Mouse (Mus musculus) midbrain, embryonic 14.5 days (tissue): ENCODE results near the gene Aoc2. TPM values are rescaled to one million over a fixed set of nuclear protein-coding genes. Genes with fewer than 3 reads are reported as not detected.
"Not testable (repeated sequence)": the region's sequence is repeated elsewhere in the genome, so short reads cannot be mapped to it uniquely, and the experiment has no call there.

Experiments used
- ATAC-seq: fragments of 200-750 bp; cut with Nextera tagmentation; 2 replicates; pipeline ENCODE4 v1.8.0; 2017; ENCODE audit warnings: moderate number of reproducible peaks, moderate library complexity; ENCODE audit not compliant: low FRiP score, low TSS enrichment
- DNase-seq: peaks from one replicate; pipeline ENCODE4 v3.0.0-alpha.2; 2015
- H3K27ac ChIP-seq: fragments of 300-500 bp; sonication (generic); replicated peaks from 2 replicates; pipeline ENCODE4 v1.5.1; 2014; ENCODE audit warnings: mild to moderate bottlenecking, low read depth, low read length, moderate library complexity
- H3K27me3 ChIP-seq: fragments of 300-500 bp; sonication (generic); 2 replicates; pipeline ENCODE4 v1.6.1; 2014; ENCODE audit warnings: low read length, control low read depth, mixed read lengths; ENCODE audit not compliant: control insufficient read depth, insufficient read depth
- H3K36me3 ChIP-seq: fragments of 300-500 bp; sonication (generic); 2 replicates; pipeline ENCODE4 v1.6.1; 2014; ENCODE audit warnings: low read length, control low read depth; ENCODE audit not compliant: control insufficient read depth, insufficient read depth
- H3K4me1 ChIP-seq: fragments of 300-500 bp; sonication (generic); 2 replicates; pipeline ENCODE4 v1.6.1; 2014; ENCODE audit warnings: mild to moderate bottlenecking, antibody characterized with exemption, low read length, control low read depth; ENCODE audit not compliant: control insufficient read depth, insufficient read depth
- H3K4me2 ChIP-seq: fragments of 300-500 bp; sonication (generic); 2 replicates; pipeline ENCODE4 v1.6.1; 2014; ENCODE audit warnings: mild to moderate bottlenecking, low read length, moderate library complexity
- H3K4me3 ChIP-seq: fragments of 300-500 bp; sonication (generic); replicated peaks from 2 replicates; pipeline ENCODE4 v1.5.1; 2014; ENCODE audit warnings: low read depth, low read length
- H3K9ac ChIP-seq: fragments of 300-500 bp; sonication (generic); replicated peaks from 2 replicates; pipeline ENCODE4 v1.6.1; 2014; ENCODE audit warnings: mild to moderate bottlenecking, low read length, moderate library complexity
- H3K9me3 ChIP-seq: fragments of 300-500 bp; sonication (generic); 2 replicates; pipeline ENCODE4 v1.6.1; 2016; ENCODE audit warnings: low read length, control low read depth, mixed read lengths; ENCODE audit not compliant: control insufficient read depth
- WGBS: fragments of 180-500 bp; shearing (Covaris S2); extraction: QIAGEN DNeasy Blood & Tissue Kit; methylation state at CpG from one replicate; pipeline ENCODE4 v1.1.7; 2014; 5-methylcytosine and 5-hydroxymethylcytosine counted together
- polyA plus RNA-seq: library from polyadenylated mRNA; unstranded; fragments of >200 nt; fragmentation: Nextera tagmentation; extraction: Ambion mirVana; gene quantifications from 2 replicates; pipeline ENCODE4 v1.2.1, GENCODE M21; 2014

Aoc2 gene
- polyA plus RNA-seq, 1 experiment from 2014 or later: 1.7 TPM

GRCm38 (mm10) chr11:101327311-101327710, 2.4 kb downstream of the Aoc2 start:
- H3K4me2 ChIP-seq: no peak overlapping the region
- H3K9me3 ChIP-seq: no peaks in the 10 kb centered on the region
- 57% methylated on average over 3 of the region's 3 CpGs for WGBS
- H3K27me3 ChIP-seq: no peaks in the 10 kb centered on the region
- H3K4me3 ChIP-seq: no peak overlapping the region
- peaks cover 40% of the 10 kb centered on the region for H3K36me3 ChIP-seq
- DNase-seq (no peak), ATAC-seq (no peak)
- H3K27ac ChIP-seq: no peak overlapping the region
- no peaks in the 10 kb centered on the region for H3K4me1 ChIP-seq
- no peak overlapping the region for H3K9ac ChIP-seq

- H3K4me3 ChIP-seq: no peak overlapping the region
- H3K9ac ChIP-seq: no peak overlapping the region
- H3K4me1 ChIP-seq: no peaks in the 10 kb centered on the region
- no peak overlapping the region for H3K4me2 ChIP-seq
- DNase-seq (no peak), ATAC-seq (no peak)
- no peaks in the 10 kb centered on the region for H3K9me3 ChIP-seq
- H3K27me3 ChIP-seq: no peaks in the 10 kb centered on the region
- H3K27ac ChIP-seq: no peak overlapping the region
- WGBS: 86% methylated on average over 6 of the region's 6 CpGs
- H3K36me3 ChIP-seq: peaks cover 23% of the 10 kb centered on the region
Measured at GRCm38 (mm10) chr11:101328941-101329635, 4.2 kb downstream of the Aoc2 start.

- Histone ChIP-seq H3K27me3 (no peaks in the 10 kb centered on the region), H3K36me3 (peaks cover 10% of the 10 kb centered on the region; the same call in 1 of the 2 replicates), H3K9ac (no peak within 1 kb of the TSS), H3K9me3 (no peaks in the 10 kb centered on the region), H3K4me1 (no peaks in the 10 kb centered on the region), H3K27ac (no peak within 1 kb of the TSS), H3K4me3 (no peak within 1 kb of the TSS), H3K4me2 (no peak within 1 kb of the TSS)
- 71% methylated on average over 7 of the region's 7 CpGs for WGBS
- DNase-seq (no peak), ATAC-seq (no peak)
Measured at GRCm38 (mm10) chr11:101330371-101330924, 5.6 kb downstream of the Aoc2 start, which contains the start of gene Aoc3. Gene Aoc3 (plus strand): TSS chr11:101330605.

GRCm38 (mm10) chr11:101330961-101331360, 6.1 kb downstream of the Aoc2 start:
- not testable (repeated sequence) for ATAC-seq, H3K36me3 ChIP-seq, H3K9ac ChIP-seq, H3K4me3 ChIP-seq, DNase-seq, H3K27ac ChIP-seq, H3K27me3 ChIP-seq, H3K4me2 ChIP-seq, H3K9me3 ChIP-seq, H3K4me1 ChIP-seq
- WGBS: 84% methylated on average over 6 of the region's 6 CpGs

GRCm38 (mm10) chr11:101332537-101332936, 7.7 kb downstream of the Aoc2 start:
- no peak for ATAC-seq
- no peaks in the 10 kb centered on the region for H3K9me3 ChIP-seq
- H3K27me3 ChIP-seq: no peaks in the 10 kb centered on the region
- 89% methylated on average over 3 of the region's 3 CpGs for WGBS
- H3K4me3 ChIP-seq: no peak overlapping the region
- no peak for DNase-seq
- peaks cover 3% of the 10 kb centered on the region; the same call in 1 of the 2 replicates for H3K4me1 ChIP-seq
- no peak overlapping the region for H3K27ac ChIP-seq
- H3K9ac ChIP-seq: no peak overlapping the region
- H3K36me3 ChIP-seq: no peaks in the 10 kb centered on the region
- no peak overlapping the region for H3K4me2 ChIP-seq

GRCm38 (mm10) chr11:101334023-101334422, 9.2 kb downstream of the Aoc2 start:
- no peak overlapping the region for H3K9ac ChIP-seq
- no peak for DNase-seq
- WGBS: 13% methylated on average over 10 of the region's 10 CpGs

GRCm38 (mm10) chr11:101334516-101334915, 9.7 kb downstream of the Aoc2 start:
- H3K9me3 ChIP-seq: no peaks in the 10 kb centered on the region
- ATAC-seq (no peak), DNase-seq (no peak)
- H3K9ac ChIP-seq: no peak overlapping the region
- no peak overlapping the region for H3K4me2 ChIP-seq
- H3K27me3 ChIP-seq: no peaks in the 10 kb centered on the region
- no peak overlapping the region for H3K4me3 ChIP-seq
- peaks cover 13% of the 10 kb centered on the region; the same call in 1 of the 2 replicates for H3K4me1 ChIP-seq
- H3K27ac ChIP-seq: no peak overlapping the region
- WGBS: 4% methylated on average over 6 of the region's 6 CpGs
- H3K36me3 ChIP-seq: no peaks in the 10 kb centered on the region

More at GRCm38 (mm10) chr11:101334023-101334422, 9.2 kb downstream of the Aoc2 start:
- Histone ChIP-seq H3K9me3 (no peaks in the 10 kb centered on the region), H3K4me1 (peaks cover 13% of the 10 kb centered on the region; the same call in 1 of the 2 replicates), H3K4me3 (no peak overlapping the region), H3K4me2 (no peak overlapping the region), H3K36me3 (no peaks in the 10 kb centered on the region), H3K27me3 (no peaks in the 10 kb centered on the region), H3K27ac (no peak overlapping the region)
- ATAC-seq: no peak

- H3K4me2 ChIP-seq: no peak overlapping the region
- peaks cover 13% of the 10 kb centered on the region; the same call in 1 of the 2 replicates for H3K4me1 ChIP-seq
- no peaks in the 10 kb centered on the region for H3K36me3 ChIP-seq
- no peak overlapping the region for H3K27ac ChIP-seq
- WGBS: 84% methylated on average over 9 of the region's 9 CpGs
- no peak overlapping the region for H3K4me3 ChIP-seq
- ATAC-seq: no peak
- DNase-seq: no peak
- H3K9me3 ChIP-seq: no peaks in the 10 kb centered on the region
- no peaks in the 10 kb centered on the region for H3K27me3 ChIP-seq
- no peak overlapping the region for H3K9ac ChIP-seq
Measured at GRCm38 (mm10) chr11:101335685-101336084, 10.8 kb downstream of the Aoc2 start.
